Mouse (Mus musculus) liver, embryonic 14.5 days (tissue): Measurements from ENCODE around the gene Gm21972. TPM values are rescaled to one million over a fixed set of nuclear protein-coding genes. Genes with fewer than 3 reads are reported as not detected.

Experiments
- ATAC-seq: fragments of 200-750 bp; cut with Nextera tagmentation; 2 replicates; pipeline ENCODE4 v1.8.0; 2017; ENCODE audit warnings: moderate number of reproducible peaks, mild to moderate bottlenecking, moderate library complexity; ENCODE audit not compliant: insufficient read depth
- DNase-seq, 3 experiments: peaks; one replicate each; pipeline ENCODE4 v3.0.0-alpha.2; 2012 to 2013; ENCODE audit warnings: low read depth in 3 of 3, low spot score in 3 of 3
- H3K27ac ChIP-seq: fragments of 300-500 bp; sonication (generic); 2 replicates; pipeline ENCODE4 v1.5.1; 2014; ENCODE audit warnings: moderate library complexity, mild to moderate bottlenecking, control low read depth, inconsistent platforms
- H3K27me3 ChIP-seq: fragments of 300-500 bp; sonication (generic); 2 replicates; pipeline ENCODE4 v1.6.1; 2014; ENCODE audit warnings: mild to moderate bottlenecking, low read length, moderate library complexity; ENCODE audit not compliant: control insufficient read depth, insufficient read depth
- H3K36me3 ChIP-seq: fragments of 300-500 bp; sonication (generic); replicated peaks from 2 replicates; pipeline ENCODE4 v1.6.1; 2014; ENCODE audit warnings: low read depth; ENCODE audit not compliant: control insufficient read depth, insufficient read depth
- H3K4me1 ChIP-seq, 2 experiments: fragments of 200-500 bp in 1 of 2; fragments of 300-500 bp in 1 of 2; sonication (generic) in 1 of 2; replicated peaks; 2 replicates each; pipeline ENCODE4 v1.6.1; 2012 to 2014; ENCODE audit warnings: antibody characterized with exemption in 1 of 2, inconsistent platforms in 1 of 2, low read length in 1 of 2; ENCODE audit not compliant: control insufficient read depth in 2 of 2, insufficient read depth in 2 of 2
- H3K4me2 ChIP-seq: fragments of 300-500 bp; sonication (generic); 2 replicates; pipeline ENCODE4 v1.6.1; 2014; ENCODE audit warnings: low read depth, mild to moderate bottlenecking, control low read depth, moderate library complexity
- H3K4me3 ChIP-seq, 2 experiments: fragments of 200-500 bp in 1 of 2; fragments of 300-500 bp in 1 of 2; sonication (generic) in 1 of 2; 2 replicates each; pipeline ENCODE4 v1.5.1; 2012 to 2014; ENCODE audit warnings: low read depth in 2 of 2, low read length in 2 of 2, mild to moderate bottlenecking in 2 of 2, control low read depth in 1 of 2, inconsistent platforms in 1 of 2, moderate library complexity in 1 of 2; ENCODE audit not compliant: insufficient read depth in 1 of 2
- H3K9ac ChIP-seq: fragments of 300-500 bp; sonication (generic); replicated peaks from 2 replicates; pipeline ENCODE4 v1.6.1; 2014; ENCODE audit warnings: mild to moderate bottlenecking, control low read depth, moderate library complexity
- H3K9me3 ChIP-seq: fragments of 300-500 bp; sonication (generic); 2 replicates; pipeline ENCODE4 v1.6.1; 2016; ENCODE audit warnings: low read length, mixed read lengths; ENCODE audit not compliant: control insufficient read depth
- CTCF ChIP-seq: IDR thresholded peaks from 2 replicates; pipeline ENCODE4 v1.5.1; 2016; ENCODE audit warnings: antibody characterized with exemption, low read depth, control low read depth
- EP300 ChIP-seq: IDR thresholded peaks from 2 replicates; pipeline ENCODE4 v1.6.1; 2016; ENCODE audit warnings: antibody characterized with exemption, low read depth
- WGBS: fragments of 180-500 bp; shearing (Covaris S2); extraction: QIAGEN DNeasy Blood & Tissue Kit; methylation state at CpG from one replicate; pipeline ENCODE4 v1.1.7; 2014; ENCODE audit not compliant: insufficient replicate concordance; 5-methylcytosine and 5-hydroxymethylcytosine counted together
- polyA plus RNA-seq, 2 experiments: library from polyadenylated mRNA; depleted of rRNA in 1 of 2; stranded (reverse) in 1 of 2; unstranded in 1 of 2; fragments of >200 nt; fragmentation: Nextera tagmentation in 1 of 2; extraction: Ambion mirVana in 1 of 2; gene quantifications; 2 replicates each; pipeline versions ENCODE4 v1.2.1 to v1.2.3; 2012 to 2014

Gene Gm21972
- polyA plus RNA-seq, 2 experiments, result 0.15 to 1.2 TPM

DNA sequence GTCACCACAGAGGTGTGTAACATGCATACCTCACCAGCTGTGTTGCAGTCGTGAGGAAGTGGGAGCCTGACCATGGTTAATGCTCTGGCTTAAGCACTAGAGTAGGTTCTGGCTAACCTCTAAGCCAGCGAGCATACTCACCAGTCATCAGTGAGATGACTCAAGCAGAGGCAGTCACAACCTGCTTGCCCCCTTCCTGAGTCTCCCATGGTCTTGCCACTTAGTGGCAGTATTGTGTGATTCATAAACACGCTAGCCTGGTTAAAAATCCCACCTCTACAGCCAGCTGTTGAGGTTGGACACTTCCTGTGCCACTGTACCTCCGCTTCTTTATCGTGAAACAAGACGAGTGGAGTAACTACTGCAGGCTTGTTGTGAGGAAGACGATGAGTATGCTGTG, 53.3 kb downstream of the Gm21972 start:
- H3K4me3 ChIP-seq, result no peak overlapping the region
- WGBS, result 44% methylated on average over 7 of the region's 7 CpGs
- no peak overlapping the region for H3K4me2 ChIP-seq
- H3K36me3 ChIP-seq, result no peaks in the 10 kb centered on the region
- DNase-seq (no peak), ATAC-seq (no peak)
- no peaks in the 10 kb centered on the region for H3K9me3 ChIP-seq
- no peak overlapping the region for H3K27ac ChIP-seq
- TF ChIP-seq CTCF, result no peak
- no peak for TF ChIP-seq EP300
- peaks cover 7 to 11% of the 10 kb centered on the region in 2 experiments for H3K4me1 ChIP-seq
- no peak overlapping the region for H3K9ac ChIP-seq
- H3K27me3 ChIP-seq, result no peaks in the 10 kb centered on the region

DNA sequence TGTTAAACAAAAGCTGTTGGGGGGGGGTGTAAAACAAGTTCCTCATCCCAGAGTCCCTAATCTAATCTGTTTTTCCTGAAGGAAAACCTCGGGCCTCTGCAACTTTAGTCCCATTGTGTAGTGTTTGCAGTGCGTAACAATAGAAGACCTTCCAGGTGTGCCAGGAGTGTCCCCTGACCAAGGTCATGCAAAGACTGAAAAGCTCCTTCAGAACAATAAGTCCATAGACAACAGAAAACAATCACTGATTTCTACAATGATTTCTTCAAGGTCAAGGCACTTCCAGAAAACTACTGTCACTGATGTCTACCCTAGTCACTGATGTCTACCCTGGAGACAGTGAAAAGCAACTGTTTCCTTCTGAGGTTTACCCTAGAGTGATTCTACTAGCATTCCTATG, 54.4 kb downstream of the Gm21972 start:
- Histone ChIP-seq H3K27me3 (no peaks in the 10 kb centered on the region), H3K27ac (no peak overlapping the region), H3K9ac (no peak overlapping the region), H3K36me3 (no peaks in the 10 kb centered on the region), H3K4me2 (no peak overlapping the region), H3K4me3 (no peak overlapping the region), H3K4me1 (peaks cover 0 to 2% of the 10 kb centered on the region in 2 experiments; a peak in 1 of 4 replicates), H3K9me3 (no peaks in the 10 kb centered on the region)
- DNase-seq, result no peak
- no peak for ATAC-seq
- TF ChIP-seq CTCF (no peak), EP300 (no peak)
- 50% methylated on average over 2 of the region's 2 CpGs for WGBS

DNA sequence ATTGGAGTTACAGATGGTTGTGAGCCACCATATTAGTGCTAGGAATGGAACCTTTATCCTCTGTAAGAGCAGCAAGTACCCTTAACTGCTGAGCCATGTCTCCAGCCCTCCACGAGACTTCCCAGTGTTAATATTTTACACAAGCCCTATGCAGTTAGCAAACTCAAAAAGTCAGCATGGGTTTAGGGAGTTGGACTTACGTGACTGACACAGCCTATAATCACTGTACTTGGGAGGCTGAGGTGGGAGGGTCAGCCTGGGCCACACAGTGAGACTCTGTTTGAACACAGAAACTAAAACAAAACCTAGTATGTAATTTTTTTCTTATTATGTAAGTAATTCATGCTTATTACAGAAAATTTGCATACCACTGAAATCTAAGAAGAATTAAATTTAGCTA, 54.8 kb downstream of the Gm21972 start:
- no peak overlapping the region for H3K4me3 ChIP-seq
- TF ChIP-seq EP300, result no peak
- WGBS, result 79% methylated on average over 2 of the region's 2 CpGs
- 0 out of 4 replicates have a peak, but pooled peaks cover 0 to 2% of the 10 kb centered on the region in 2 experiments for H3K4me1 ChIP-seq
- no peak overlapping the region for H3K27ac ChIP-seq
- H3K9ac ChIP-seq, result no peak overlapping the region
- H3K9me3 ChIP-seq, result no peaks in the 10 kb centered on the region
- no peaks in the 10 kb centered on the region for H3K36me3 ChIP-seq
- DNase-seq (no peak), ATAC-seq (no peak)
- no peaks in the 10 kb centered on the region for H3K27me3 ChIP-seq
- no peak overlapping the region for H3K4me2 ChIP-seq

GRCm38 (mm10) chr1:86189034-86189702, 55.7 kb downstream of the Gm21972 start:
- Histone ChIP-seq H3K9me3 (no peaks in the 10 kb centered on the region), H3K4me2 (no peak overlapping the region), H3K27ac (no peak overlapping the region), H3K4me1 (0 out of 4 replicates have a peak, but pooled peaks cover 0 to 2% of the 10 kb centered on the region in 2 experiments), H3K9ac (no peak overlapping the region), H3K36me3 (no peaks in the 10 kb centered on the region), H3K27me3 (no peaks in the 10 kb centered on the region), H3K4me3 (no peak overlapping the region)
- no peak for TF ChIP-seq EP300
- peak; percentile 47 for TF ChIP-seq CTCF
- 65% methylated on average over 6 of the region's 6 CpGs for WGBS
- ATAC-seq, result no peak
- no peak for DNase-seq

DNA sequence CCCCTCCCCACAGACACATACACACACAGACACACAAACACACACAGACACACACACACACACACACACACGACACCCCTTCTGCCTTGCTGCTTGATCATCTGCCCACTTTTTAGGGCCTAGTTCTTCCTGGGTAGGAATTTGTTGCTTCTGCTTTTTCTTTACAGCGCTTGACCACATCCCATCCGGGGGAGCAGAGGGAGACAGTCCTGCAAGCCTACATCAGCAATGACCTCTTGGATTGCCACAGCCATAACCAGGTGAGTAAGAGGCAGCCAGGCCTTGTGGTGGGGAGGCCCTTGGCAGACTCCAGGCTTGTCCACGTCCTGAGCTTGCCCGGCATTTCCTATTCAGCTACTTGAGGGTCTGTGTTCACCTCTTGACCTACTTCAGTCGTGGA, 57.4 kb downstream of the Gm21972 start:
- DNase-seq (no peak), ATAC-seq (no peak)
- 47% methylated on average over 6 of the region's 6 CpGs for WGBS
- H3K27ac ChIP-seq, result no peak overlapping the region
- H3K9ac ChIP-seq, result no peak overlapping the region
- H3K4me3 ChIP-seq, result no peak overlapping the region
- H3K4me2 ChIP-seq, result no peak overlapping the region
- H3K27me3 ChIP-seq, result no peaks in the 10 kb centered on the region
- H3K36me3 ChIP-seq, result no peaks in the 10 kb centered on the region
- no peaks in the 10 kb centered on the region for H3K9me3 ChIP-seq
- TF ChIP-seq EP300 (no peak), CTCF (no peak)
- 0 out of 4 replicates have a peak, but pooled peaks cover 0 to 2% of the 10 kb centered on the region in 2 experiments for H3K4me1 ChIP-seq
